Mouse (Mus musculus) heart, postnatal 4 days (tissue): ENCODE measurements around the gene Gm10428. TPM values are rescaled to one million over a fixed set of nuclear protein-coding genes. Genes with fewer than 3 reads are reported as not detected.
A peak's percentile ranks its signal among the peaks of the same experiment; 100 is the strongest.
"Not testable (repeated sequence)": the region's sequence is repeated elsewhere in the genome, so short reads cannot be mapped to it uniquely, and the experiment has no call there.

Experiments
- DNase-seq: peaks from one replicate; pipeline ENCODE4 v3.0.0; 2021
- total RNA-seq, 2 experiments: library from RNA; stranded (reverse); gene quantifications; 2 replicates each; pipeline ENCODE4 v1.2.3; 2021

Gene Gm10428
- not detected for total RNA-seq

DNA sequence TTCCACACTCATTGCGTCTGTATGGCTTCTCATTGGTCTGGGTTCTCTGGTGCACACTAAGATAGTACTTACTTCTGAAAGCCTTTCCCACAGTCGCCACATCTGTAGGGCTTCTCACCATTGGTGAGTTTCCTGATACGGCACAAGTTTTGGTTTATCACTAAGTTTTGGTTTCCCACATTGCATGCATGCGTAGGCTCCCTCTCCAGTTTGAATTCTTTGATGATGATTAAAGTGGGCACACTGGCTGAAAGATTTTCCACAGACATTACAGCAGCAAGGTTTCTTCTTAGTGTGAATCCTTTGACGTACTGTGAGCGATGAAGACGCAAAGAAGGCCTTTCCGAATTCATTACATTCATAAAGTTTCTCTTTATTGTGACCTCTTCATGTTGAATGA, at the start of gene Gm10428:
Gene Gm10428 (plus strand): TSS at position 321 of the 400 bp plus-strand sequence.
- no peak for DNase-seq

DNA sequence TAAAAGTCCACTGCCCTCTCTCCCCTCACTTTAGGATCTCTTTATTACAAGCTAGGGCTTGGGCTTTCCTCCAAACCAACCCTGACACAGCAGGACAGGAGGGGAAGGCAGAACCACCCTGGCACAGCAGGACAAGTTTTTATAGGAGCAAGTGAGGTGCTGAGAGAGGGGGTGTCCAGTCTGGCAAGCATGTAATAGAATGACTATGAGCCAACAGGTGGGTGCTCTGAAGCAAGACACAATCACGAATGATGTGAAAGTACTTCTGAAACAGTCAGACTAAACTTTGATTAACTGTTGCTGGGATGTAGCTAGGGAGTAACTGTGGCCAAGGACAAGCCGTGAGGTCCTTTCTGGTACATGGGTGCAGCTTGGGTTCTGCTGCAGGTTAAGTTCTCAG, 46.8 kb upstream of the Gm10428 start:
- DNase-seq, result no peak

DNA sequence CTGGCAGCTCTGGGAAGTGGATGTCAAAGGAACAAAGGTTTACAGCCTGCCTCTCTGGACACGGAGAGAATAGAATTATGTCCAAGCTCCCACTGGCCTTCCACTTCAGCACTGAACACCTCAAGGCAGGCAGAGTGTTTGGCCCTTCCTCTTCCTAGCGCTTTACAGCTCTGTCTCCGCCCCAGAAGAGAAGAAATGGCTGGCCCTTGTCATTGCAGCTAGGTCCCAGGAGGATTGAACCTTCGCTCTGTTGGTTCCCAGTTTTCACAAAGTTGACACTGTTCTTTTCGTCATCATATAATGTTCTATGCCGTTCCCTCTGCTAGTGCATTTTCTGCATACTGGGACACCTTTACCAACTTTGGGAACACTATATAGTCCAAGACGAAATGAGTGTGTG, 44.6 kb upstream of the Gm10428 start:
- DNase-seq, result no peak

DNA sequence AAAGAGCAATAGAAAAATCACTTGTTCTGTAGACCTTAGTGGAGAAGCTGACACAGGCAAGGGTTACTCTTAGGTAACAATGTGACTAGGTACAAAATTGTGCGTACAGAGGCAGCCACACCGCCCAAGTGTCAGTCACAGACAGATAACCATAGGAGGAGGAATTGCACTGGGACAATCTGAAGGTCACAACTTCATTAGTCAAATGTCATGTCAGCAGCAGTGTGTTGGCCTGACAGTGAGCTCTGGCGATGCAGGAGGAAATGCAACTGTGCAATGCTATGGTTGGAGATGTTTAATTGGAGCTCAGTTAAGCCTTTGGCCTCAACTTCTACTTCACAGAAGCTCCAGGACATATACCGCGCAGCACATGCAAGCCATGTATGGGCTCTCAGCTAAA, 42.2 kb upstream of the Gm10428 start:
- no peak for DNase-seq

DNA sequence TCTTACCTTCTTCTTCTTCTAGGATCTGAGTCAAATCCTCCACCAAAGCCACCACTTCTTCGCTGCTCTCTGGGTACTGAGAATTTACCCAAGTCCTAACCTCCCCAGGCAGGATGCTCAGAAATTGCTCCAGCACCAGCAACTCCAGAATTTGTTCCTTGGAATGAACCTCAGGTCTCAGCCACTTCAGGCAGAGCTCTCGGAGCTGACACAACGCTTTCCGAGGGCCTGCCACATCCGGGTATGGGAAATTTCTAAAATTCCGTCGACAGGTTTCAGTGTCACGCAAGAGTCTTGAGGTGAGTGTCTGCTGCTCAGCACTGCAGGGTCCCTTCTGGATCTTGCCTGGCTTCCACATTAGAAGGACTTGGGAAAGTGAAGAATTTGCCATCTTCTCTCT, 24.6 kb upstream of the Gm10428 start:
- DNase-seq, result no peak

DNA sequence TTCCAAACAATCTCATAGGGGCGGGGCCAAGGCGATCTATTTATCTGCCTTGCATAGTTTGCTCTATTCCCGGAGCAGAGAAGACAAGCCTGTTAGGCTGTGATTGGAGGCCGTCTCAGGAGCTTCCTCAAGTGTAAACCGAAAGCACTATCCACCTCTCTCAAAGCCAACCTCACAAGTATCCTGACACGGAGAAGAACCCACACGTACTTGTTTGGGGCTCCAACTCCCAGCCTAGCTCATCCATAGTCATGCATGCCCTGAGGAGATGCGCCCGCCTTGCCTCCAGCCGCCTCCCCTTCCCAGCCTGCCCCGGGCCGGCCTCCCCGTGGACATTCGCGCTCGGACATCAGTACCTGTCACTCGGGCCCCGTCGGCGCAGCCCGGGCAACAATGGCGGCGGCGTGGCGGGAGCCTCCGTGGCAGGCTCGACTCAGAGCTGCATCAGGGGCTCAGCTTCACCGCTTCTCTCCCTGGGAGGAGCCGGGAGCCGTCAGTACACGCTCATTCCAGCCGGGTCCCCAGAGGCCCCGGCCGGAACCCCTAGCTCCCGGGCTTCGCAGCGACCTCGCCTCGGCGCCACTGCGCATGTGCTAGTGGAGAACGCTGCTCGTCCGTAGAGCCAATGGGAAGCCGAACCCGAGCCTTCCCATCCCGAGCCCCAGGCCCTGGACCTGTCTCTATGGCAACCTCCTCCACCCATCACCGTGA, 21.4 kb upstream of the Gm10428 start, which contains the start of gene Zfp287:
Gene Zfp287 (minus strand): TSS at position 595 of the 711 bp plus-strand sequence.
- peak; percentile 89 for DNase-seq

DNA sequence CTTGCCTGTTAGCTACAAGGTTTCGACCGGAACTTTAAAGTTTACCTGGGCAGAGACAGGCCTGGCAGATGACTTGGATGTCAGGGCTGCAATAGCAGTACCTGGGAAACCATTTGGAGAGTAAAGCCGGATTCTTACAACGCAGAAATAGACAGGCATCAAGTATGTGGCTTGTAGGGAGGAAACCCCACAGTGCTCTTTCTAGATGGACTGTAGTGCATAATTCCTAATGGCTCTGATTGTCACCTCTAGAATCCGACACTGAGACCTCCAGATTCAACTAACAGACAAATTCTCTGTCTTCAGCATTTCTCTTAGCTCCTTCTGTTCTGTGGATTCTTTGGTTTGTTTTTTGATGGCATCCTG, 20.9 kb upstream of the Gm10428 start:
- no peak for DNase-seq

DNA sequence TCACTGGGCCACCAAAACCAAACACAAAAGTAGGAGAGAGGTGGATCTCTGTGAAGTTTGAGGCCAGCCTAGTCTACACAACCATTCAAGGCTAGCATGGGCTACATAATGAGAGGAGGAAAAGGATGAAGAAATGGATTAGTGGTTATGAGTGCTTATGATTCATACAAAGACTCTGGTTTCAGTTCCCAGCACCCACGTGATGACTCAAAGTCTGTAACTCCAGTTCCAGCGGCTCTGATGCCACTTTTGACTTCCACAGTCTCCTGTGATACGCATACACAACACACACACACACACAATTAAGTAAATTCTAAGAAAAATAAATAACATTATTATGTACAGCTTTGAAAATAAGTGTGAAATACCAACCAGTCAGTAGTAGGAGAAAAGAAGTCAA, 20.2 kb upstream of the Gm10428 start:
- DNase-seq, result no peak

DNA sequence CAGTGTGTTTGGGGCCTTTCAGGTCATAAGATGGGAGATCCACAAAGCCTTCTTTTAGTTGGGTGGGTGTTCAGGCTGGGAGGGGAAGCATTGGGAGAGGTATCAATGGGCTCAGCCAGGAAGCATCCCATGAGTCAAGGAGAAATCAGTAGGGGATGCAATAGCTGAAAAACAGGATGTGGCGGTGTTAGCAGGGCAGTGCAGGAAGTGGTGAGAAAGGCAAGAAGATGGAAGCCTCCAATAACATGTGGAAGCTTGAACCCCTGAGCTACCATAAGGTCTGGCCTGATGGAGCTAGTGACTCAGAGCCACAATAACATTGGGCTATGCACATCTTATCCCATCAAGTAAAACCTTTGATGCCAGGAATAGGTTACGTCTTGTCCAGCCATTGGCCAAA, 11.7 kb upstream of the Gm10428 start:
- no peak for DNase-seq

DNA sequence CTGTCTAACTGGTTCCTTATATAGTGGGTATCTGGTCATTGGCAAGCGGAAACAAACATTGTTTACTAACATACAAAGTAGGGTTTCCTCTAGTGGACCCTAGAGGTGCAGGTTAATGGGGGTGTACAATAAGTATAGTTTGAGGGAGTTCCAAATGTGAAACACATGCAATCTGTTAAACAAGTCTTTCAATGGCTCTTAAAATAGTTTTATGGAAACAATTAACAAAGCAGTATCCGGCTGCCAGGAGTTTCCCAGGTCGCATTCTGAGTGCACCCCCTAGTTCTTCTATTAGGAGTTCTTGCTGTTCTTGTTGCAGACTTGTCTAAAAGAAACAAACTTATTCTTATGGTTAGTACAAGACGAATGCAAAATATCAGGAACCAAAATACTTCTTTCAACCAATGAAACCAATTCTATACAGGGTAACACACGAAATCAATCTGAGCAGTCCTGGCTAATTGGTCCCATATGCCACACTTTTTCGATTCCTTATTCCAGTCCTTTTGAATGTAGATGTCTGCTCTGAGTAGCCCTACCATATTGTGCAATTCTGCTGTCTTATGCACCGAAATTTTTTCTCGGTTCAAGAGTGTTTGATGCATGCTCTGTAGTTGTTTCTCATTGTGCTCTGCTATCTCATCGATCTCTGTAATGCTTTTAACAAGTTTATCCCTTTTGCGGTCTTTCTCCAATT, 10.5 kb upstream of the Gm10428 start:
- no peak for DNase-seq

DNA sequence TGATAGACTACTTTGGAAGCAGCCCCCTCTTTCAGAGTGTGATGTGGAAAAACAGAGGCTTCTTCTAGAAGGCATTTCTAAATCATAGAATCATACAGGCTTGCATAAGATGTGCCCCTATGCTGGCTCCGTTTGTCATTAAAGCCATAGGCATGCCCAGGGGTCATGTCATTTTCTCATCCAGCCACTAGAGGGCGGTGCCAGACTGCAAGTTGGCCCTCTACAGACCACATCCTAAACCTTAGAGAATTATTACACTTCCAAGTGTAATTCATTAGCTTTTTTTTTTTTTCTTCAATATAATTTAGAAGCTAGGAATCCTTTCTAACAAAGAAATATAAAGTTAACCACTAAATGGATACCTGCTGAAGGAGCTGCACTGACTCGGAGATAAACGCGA, 8.8 kb upstream of the Gm10428 start:
- DNase-seq, result peak; percentile 80

DNA sequence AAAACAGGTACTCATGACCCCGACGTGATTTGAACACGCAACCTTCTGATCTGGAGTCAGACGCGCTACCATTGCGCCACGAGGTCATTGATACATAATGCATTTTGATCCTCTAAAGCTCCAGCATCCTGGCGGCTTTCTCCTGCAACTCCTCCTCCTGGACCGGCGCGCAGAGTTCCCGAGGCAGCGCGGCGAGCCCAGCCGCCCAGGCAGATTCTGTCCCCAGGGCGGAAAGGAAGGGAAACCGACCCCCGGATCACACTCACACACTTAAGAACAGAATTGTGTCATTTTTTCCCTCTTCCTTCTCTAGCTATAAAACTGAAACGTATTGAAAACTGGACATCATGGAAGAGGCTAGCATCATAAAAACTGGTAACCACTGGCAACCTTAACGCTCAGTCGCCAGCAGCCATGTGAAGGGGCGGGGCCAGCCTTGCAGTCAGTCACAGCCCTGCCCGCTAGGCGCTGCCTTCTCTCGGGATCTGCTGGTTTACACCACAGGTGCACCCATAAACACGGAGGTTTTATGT, 6.8 kb upstream of the Gm10428 start:
- peak; percentile 68 for DNase-seq

DNA sequence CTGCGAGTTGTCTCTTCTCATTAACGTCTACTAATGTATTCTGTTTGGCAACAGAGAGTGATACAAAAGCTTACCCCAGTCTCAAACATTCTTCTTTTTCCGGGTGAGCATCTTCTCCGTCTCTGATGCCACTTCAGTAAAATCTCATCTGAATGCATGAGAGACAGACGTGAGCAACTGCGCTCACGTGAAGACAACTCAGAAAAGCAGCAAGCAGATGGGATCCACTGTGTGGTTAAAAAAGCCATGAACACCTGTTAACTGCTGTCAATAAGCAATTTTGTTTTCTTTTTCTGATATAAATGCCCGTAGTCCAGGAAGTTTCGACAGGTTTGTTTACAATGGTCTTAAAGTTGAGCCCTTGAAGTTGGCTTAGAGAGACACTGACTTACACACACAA, 5.7 kb upstream of the Gm10428 start:
- DNase-seq, result no peak

DNA sequence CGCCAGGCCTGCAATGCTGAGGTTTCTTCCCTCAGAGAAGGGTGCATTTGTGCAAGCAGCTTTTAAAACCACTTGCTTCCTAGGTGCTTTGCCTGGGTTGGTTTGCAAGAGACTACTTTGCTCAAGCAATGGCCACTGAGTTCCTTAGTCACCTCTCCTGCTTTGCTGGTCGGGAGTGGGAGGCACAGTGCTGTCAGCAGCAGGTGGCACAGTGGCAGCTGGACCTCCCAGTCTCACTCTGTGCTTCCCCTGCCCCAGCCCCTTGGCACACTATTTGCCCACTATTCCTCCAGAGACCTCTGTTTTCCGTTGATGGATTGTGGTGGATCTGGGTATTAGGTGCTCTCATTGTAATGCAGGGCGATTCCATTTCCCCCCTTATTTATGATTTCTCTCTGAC, 4.8 kb upstream of the Gm10428 start:
- no peak for DNase-seq

DNA sequence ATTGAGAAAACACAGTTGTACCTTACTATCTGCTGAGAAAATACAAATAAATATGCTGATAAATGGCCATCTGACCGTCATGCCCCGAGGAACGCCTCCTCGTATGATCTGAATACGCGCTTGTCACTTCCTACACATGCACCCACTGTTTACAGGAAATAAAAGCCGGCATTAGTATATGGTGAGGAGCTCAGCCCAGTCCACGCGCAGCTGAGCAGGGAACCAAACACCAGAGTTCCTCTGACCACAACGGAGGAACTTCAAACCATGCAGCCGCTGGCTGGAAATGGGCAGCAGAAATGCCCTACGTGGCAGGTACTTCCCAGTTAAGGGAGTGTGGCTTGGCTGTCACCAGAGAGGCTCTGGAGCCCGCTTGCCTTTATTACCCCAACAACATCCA, 3.5 kb upstream of the Gm10428 start:
- DNase-seq, result not testable (repeated sequence)

DNA sequence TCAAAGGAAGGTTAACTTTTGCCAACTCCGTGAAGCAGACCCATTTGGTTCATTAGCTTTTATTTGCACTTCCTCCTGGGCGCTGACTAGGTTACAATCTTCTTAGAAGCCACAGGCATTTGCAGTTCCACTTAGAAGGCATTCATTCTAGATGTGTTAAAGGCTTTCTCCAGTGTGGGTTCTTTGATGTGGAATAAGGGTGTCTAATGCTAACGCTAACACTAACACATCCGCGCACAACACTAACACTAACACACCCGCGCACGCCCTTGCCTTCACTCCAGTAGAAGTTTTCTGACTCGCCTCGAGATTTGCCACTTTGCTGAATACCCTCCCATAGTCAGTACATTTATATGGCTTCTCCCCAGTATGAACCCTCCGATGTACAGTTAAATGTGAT, 709 bp upstream of the Gm10428 start:
- DNase-seq, result no peak

DNA sequence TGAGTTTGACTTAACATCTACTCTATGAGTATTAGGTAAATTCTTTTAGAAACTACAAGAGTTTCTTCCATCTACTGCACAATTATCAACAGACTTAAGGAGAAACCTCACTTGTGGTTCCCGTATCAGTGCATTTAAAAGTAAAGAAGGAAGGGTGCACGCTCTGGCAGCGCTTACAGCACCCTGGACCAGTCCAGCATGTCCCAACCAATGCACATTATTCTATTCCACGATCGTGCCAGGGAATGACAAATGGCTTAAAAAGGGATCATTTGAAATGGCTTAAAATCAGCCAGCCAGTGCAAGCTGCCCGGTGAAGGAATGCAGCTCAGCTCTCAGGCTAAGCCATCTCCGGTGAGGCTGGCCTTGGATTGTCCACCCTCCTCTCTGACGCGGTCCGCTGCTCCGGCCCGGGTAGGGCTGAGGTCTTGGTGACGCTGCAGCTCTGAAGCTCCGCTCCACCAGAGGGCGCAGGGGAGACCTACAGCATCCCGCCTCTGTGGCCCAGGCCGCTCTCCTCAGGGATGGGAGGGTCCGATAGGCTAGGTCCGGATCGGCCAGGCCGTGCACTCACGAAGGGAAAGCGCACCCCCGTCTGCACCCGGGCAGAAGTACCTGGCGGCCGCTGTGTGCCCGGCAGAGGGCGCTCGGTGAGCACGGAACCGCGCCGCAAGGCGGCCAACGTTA, 3.7 kb downstream of the Gm10428 start:
- peak; percentile 98 for DNase-seq

DNA sequence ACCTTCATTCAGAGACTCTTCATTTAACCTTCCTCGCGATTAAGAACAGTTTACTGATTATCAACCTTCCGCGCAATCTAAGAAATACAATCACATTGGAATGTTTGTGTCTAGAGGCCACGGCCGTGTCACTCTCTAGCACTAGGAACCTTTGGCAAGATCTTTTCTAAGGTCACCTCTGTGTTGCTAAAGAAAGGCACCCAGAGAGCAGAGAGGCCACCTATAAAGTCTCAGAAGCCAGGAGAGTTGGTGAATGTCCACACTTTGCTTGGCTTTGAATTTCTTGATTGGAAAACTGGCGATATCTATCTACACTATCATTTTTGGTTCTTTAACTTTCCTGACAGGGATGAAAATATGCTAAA, 4.2 kb downstream of the Gm10428 start:
- DNase-seq, result no peak

DNA sequence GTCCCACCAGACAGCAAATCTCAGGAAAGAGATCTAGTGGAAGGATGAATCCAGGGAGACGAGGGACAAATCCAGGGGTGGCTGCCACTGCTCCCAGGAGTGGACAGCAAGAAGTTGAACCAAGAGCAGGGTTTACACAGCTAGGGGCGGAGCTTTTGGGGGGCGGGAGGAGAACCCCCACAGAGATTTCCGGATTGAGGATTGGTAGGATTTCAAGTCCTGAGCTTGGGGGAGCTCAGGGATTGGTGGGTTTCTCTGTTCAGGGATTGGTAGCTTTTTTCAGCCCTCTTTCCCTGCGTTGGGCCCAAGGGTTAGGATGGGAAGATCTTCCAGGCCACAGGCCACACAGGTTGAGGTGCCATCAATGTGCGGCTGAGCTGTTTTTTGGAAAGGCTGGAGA, 5.0 kb downstream of the Gm10428 start:
- no peak for DNase-seq

DNA sequence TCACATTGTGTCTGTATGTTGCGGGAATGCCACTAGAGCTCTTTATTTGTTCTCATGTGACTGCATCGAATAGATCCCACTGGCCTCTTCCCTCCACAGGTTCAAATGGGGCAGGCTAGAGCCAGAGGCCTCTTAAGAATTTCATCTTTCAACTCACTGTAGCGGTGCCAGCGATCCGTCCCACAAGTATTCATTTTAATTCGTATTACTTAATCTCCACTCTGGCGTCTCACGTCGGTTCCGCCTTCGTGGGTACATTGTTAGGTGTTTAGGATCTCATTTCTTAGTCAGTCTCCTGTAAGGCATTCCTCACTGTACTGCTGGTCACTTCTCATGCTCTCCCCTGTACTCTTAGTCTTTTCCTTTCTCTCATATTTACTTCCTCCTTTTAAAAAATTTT, 5.6 kb downstream of the Gm10428 start:
- no peak for DNase-seq

DNA sequence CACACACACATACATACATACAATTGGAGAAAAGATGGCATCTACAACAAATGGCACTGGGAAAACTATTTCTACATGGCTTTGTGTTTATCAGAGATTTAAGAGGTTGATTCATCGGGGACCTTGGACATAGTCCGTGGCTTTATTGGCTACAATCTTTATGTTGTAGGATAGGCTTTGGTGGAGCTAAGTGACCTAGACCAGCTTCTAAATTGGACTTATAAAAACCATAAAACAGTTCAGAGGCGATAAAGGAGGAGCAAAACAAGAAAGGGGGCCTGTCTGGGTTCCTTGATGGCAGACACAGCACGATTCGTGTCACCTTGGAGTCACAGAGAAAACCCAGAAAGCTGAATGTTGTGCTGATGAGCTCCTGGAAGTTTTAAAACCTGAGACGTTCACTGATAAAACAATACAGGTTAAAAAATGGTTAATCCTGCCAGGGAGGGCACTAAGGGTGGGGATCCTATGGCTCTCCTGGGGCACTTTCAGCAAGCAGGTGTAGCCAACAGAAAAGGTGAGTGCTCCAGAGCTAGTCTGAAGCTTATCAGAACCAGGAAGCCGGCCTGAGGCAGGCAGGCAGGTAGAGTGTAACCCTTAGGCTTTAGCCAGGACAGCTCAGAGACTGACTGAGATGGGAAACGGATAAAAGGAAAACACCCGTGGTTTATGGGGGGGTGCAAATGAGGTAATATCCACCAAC, 8.0 kb downstream of the Gm10428 start:
- DNase-seq, result no peak

DNA sequence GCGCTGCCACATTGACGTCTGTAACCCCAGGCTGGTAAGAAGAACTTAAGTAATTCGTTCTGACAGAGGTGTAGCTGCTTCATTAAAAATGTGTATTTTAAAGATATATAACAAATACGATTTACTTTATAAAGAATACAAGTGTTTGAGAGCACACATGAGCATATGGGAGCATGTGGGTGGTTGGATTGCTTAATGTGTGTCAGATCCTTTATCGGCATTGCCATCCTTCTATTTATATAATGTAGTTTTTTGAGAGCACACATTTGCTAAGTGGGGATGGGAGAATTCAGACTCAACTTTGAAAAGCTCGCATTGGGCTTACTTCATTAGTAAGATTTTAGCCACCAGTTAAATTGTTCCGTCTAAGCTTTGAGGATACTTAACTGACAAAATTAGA, 23.6 kb downstream of the Gm10428 start:
- no peak for DNase-seq
